Mouse (Mus musculus) kidney, adult 11 months (tissue): ENCODE measurements at regions not wholly inside any gene's neighbourhood (a gene's known extent, or its start where the extent isn't known, plus 50 kb on each side); places are given as distances from the start of the nearest gene placed in this dataset.
"Not testable (repeated sequence)": the region's sequence is repeated elsewhere in the genome, so short reads cannot be mapped to it uniquely, and the experiment has no call there.

Experiments used
- DNase-seq: peaks from one replicate; pipeline ENCODE4 v3.0.0; 2022

GRCm38 (mm10) chr3:53792541-53792940 lies 52.3 kb upstream of the Gm10985 start:
- DNase-seq = no peak

- DNase-seq = peak; percentile 6
These were observed 55.2 kb upstream of the Gm10985 start for GRCm38 (mm10) chr3:53789706-53790105.

GRCm38 (mm10) chr3:53785201-53785600 lies 59.7 kb upstream of the Gm10985 start:
- DNase-seq = no peak

DNA sequence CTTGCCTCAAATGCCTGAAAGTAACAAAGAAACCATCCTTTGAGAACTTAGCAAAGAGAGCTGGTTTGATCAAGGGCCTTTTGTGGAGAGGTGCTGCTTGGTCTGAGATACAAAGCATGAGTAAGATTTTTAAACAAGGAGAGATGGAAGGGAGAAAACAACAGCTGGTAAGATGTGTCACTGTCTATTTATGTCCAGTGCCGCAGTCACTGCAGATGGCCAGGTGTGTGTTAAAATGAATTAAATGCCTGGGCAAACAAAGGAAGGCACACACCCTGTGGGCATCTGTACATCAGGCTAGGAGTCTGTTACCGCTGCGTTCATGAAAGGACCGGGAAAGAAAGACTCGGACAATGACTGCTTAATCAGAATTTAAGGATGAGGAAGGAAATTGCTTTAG lies 68.2 kb upstream of the Gm10985 start:
- DNase-seq = no peak

DNA sequence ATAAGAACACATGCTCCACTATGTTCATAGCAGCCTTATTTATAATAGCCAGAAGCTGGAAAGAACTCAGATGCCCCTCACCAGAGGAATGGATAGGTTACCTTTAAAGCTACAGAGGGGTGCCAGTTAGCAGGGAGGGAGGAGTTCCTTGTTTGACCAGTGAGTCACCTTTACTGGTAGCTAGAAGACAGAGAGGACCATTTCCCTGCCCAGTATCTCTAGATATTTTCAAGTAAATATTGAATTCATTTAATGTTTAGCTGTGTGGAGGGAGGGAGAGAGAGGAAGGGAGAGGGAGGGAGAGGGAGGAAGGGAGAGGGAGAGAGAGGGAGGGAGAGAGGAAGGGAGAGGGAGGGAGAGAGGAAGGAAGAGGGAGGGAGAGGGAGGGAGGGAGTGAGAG lies 77.3 kb upstream of the Gm10985 start:
- DNase-seq = no peak

GRCm38 (mm10) chr3:53763981-53764380 lies 80.9 kb upstream of the Gm10985 start:
- DNase-seq = no peak

GRCm38 (mm10) chr3:53761514-53762075 lies 83.3 kb upstream of the Gm10985 start:
- DNase-seq = peak; percentile 9

GRCm38 (mm10) chr3:53756115-53756853 lies 88.6 kb upstream of the Gm10985 start:
- no peak for DNase-seq

DNA sequence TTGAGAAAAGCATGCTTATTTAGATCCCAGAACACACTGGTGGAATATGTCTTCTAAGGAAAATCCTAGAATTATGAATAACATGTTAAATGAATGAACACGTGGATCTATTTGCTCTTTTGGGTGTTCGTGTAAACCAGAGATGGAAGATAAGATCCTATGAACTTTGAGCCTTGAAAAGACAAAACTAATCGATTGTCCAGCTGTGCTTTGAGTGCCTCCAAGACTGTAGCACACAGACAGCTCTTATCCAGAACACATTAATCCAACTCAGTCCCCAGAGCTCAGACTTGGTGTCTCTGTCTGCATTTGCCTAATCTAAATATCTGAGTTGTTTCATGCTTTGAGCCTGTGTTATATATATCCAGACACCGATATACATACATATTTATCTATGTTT lies 80.0 kb upstream of the Frem2 start:
- DNase-seq = no peak

- DNase-seq = not testable (repeated sequence)
These were observed 78.5 kb upstream of the Frem2 start for GRCm38 (mm10) chr3:53735607-53736006.

DNA sequence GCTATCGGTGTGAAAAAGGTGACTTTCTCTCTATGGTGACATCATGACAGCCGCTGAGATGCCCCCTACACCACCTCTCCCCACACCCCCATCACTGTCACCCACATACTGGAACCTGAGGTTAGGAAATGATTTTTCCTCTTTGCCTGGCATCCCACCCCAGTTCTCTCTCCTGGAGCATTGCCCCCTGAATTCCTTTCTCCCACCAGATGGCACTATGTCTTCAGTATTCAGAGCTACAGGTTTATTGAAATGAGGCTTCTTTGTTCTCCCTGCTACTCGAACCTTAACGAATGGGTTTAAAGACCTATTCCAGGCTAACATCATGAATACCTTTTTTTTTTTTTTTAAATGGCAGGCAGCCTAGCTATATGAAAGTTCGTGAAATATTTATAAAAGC lies 78.0 kb upstream of the Frem2 start:
- no peak for DNase-seq

GRCm38 (mm10) chr3:53730440-53730839 lies 73.3 kb upstream of the Frem2 start:
- no peak for DNase-seq

GRCm38 (mm10) chr3:53729810-53730209 lies 72.7 kb upstream of the Frem2 start:
- DNase-seq = no peak

GRCm38 (mm10) chr3:53729131-53729530 lies 72.0 kb upstream of the Frem2 start:
- DNase-seq = no peak

GRCm38 (mm10) chr3:53727737-53728136 lies 70.6 kb upstream of the Frem2 start:
- DNase-seq = no peak

DNA sequence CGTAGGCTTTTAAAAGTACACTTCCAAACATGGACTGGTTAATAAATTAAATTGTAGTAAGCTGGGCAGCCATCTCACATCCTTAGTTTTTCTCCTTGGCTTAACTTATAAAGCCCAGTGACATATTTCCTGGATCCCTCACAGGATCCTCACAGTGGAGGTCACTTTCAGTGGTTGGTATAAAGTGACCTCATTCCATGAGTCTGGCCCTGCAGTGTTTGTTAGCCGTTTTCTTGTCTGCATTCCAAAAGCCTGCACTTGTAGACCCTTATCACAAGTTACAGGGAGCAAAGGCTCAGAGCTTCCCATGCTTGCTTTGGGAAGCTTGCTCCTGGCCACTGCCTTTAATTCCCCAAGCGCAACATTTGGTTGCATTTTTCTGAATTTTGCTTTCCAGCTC lies 49.9 kb upstream of the Frem2 start:
- DNase-seq = peak; percentile 38
